Mouse (Mus musculus): Measurements from ENCODE around the gene Sprr4. TPM values are rescaled to one million over a fixed set of nuclear protein-coding genes. Genes with fewer than 3 reads are reported as not detected.

Sprr4 gene
- polyA plus RNA-seq, 1 experiment from 2014 or later = not detected

- H3K4me3 ChIP-seq = no peak overlapping the region
- H3K9me3 ChIP-seq = no peaks in the 10 kb centered on the region
- ATAC-seq (ENCODE audit: low FRiP score, low read depth) = no peak
- H3K4me2 ChIP-seq (replicated peaks) = no peak overlapping the region
- H3K36me3 ChIP-seq = no peaks in the 10 kb centered on the region
- H3K27me3 ChIP-seq = no peaks in the 10 kb centered on the region
- 85% methylated on average over 5 of the region's 5 CpGs for WGBS
- H3K27ac ChIP-seq = no peak overlapping the region
- no peaks in the 10 kb centered on the region for H3K4me1 ChIP-seq
- no peak overlapping the region for H3K9ac ChIP-seq
These were observed 45.1 kb downstream of the Sprr4 start for GRCm38 (mm10) chr3:92455151-92455550.

Other genes starting within 250 kb of the Sprr4 start
- 0.34 TPM in 1 of 2 replicates, not detected in the other for gene Sprr2a3, start 215.1 kb downstream of the Sprr4 start, polyA plus RNA-seq (2015; fragmentation: Nextera tagmentation; extraction: Ambion mirVana)
- gene Sprr2b, start 183.9 kb downstream of the Sprr4 start, polyA plus RNA-seq (2015; fragmentation: Nextera tagmentation; extraction: Ambion mirVana) = not detected in 2 replicates
- not detected in 2 replicates for gene Sprr2d, start 161.4 kb downstream of the Sprr4 start, polyA plus RNA-seq (2015; fragmentation: Nextera tagmentation; extraction: Ambion mirVana)
- gene Sprr2e, start 148.3 kb downstream of the Sprr4 start, polyA plus RNA-seq (2015; fragmentation: Nextera tagmentation; extraction: Ambion mirVana) = not detected in 2 replicates
- gene Sprr2f, start 135.3 kb downstream of the Sprr4 start, polyA plus RNA-seq (2015; fragmentation: Nextera tagmentation; extraction: Ambion mirVana) = not detected in 2 replicates
- gene Sprr2h, start 114.8 kb downstream of the Sprr4 start, polyA plus RNA-seq (2015; fragmentation: Nextera tagmentation; extraction: Ambion mirVana) = not detected in 2 replicates
- gene Sprr2i, start 92.5 kb downstream of the Sprr4 start, polyA plus RNA-seq (2015; fragmentation: Nextera tagmentation; extraction: Ambion mirVana) = not detected in 2 replicates
- gene Sprr2j-ps, start 82.4 kb downstream of the Sprr4 start, polyA plus RNA-seq (2015; fragmentation: Nextera tagmentation; extraction: Ambion mirVana) = not detected in 2 replicates
- 8.9 and 9.6 TPM in 2 replicates for gene Gm9774, start 71.1 kb downstream of the Sprr4 start, polyA plus RNA-seq (2015; fragmentation: Nextera tagmentation; extraction: Ambion mirVana)
- not detected in 2 replicates for gene Sprr2k, start 67.9 kb downstream of the Sprr4 start, polyA plus RNA-seq (2015; fragmentation: Nextera tagmentation; extraction: Ambion mirVana)
- 0.24 TPM in 1 of 2 replicates, not detected in the other for gene Sprr1b, start 61.7 kb downstream of the Sprr4 start, polyA plus RNA-seq (2015; fragmentation: Nextera tagmentation; extraction: Ambion mirVana)
- not detected in 2 replicates for gene Sprr3, start 41.8 kb downstream of the Sprr4 start, polyA plus RNA-seq (2015; fragmentation: Nextera tagmentation; extraction: Ambion mirVana)
- gene Sprr1a, start 14.6 kb downstream of the Sprr4 start, polyA plus RNA-seq (2015; fragmentation: Nextera tagmentation; extraction: Ambion mirVana) = 0.49 and 0.67 TPM in 2 replicates
- not detected in 2 replicates for gene 2310046K23Rik, start 34.0 kb upstream of the Sprr4 start, polyA plus RNA-seq (2015; fragmentation: Nextera tagmentation; extraction: Ambion mirVana)
- not detected in 2 replicates for gene Ivl, start 73.2 kb upstream of the Sprr4 start, polyA plus RNA-seq (2015; fragmentation: Nextera tagmentation; extraction: Ambion mirVana)
- gene Smcp, start 88.5 kb upstream of the Sprr4 start, polyA plus RNA-seq (2015; fragmentation: Nextera tagmentation; extraction: Ambion mirVana) = not detected in 2 replicates
- gene 2210017I01Rik, start 107.0 kb upstream of the Sprr4 start, polyA plus RNA-seq (2015; fragmentation: Nextera tagmentation; extraction: Ambion mirVana) = not detected in 2 replicates
- gene Lce6a, start 121.2 kb upstream of the Sprr4 start, polyA plus RNA-seq (2015; fragmentation: Nextera tagmentation; extraction: Ambion mirVana) = not detected in 2 replicates
- gene Lce1a1, start 147.8 kb upstream of the Sprr4 start, polyA plus RNA-seq (2015; fragmentation: Nextera tagmentation; extraction: Ambion mirVana) = not detected in 2 replicates
- not detected in 2 replicates for gene Lce1b, start 156.4 kb upstream of the Sprr4 start, polyA plus RNA-seq (2015; fragmentation: Nextera tagmentation; extraction: Ambion mirVana)
- gene Lce1a2, start 169.8 kb upstream of the Sprr4 start, polyA plus RNA-seq (2015; fragmentation: Nextera tagmentation; extraction: Ambion mirVana) = not detected in 2 replicates
- gene Lce1c, start 178.8 kb upstream of the Sprr4 start, polyA plus RNA-seq (2015; fragmentation: Nextera tagmentation; extraction: Ambion mirVana) = not detected in 2 replicates
- not detected in 2 replicates for gene Lce1d, start 186.7 kb upstream of the Sprr4 start, polyA plus RNA-seq (2015; fragmentation: Nextera tagmentation; extraction: Ambion mirVana)
- not detected in 2 replicates for gene Lce1e, start 208.6 kb upstream of the Sprr4 start, polyA plus RNA-seq (2015; fragmentation: Nextera tagmentation; extraction: Ambion mirVana)
- not detected in 2 replicates for gene Lce1f, start 219.9 kb upstream of the Sprr4 start, polyA plus RNA-seq (2015; fragmentation: Nextera tagmentation; extraction: Ambion mirVana)
- gene Gm38119, start 238.6 kb upstream of the Sprr4 start, polyA plus RNA-seq (2015; fragmentation: Nextera tagmentation; extraction: Ambion mirVana) = not detected in 2 replicates

Data from limb, embryonic 13.5 days (tissue).